Mouse (Mus musculus): ENCODE measurements at regions not wholly inside any gene's neighbourhood (a gene's known extent, or its start where the extent isn't known, plus 50 kb on each side); places are given as distances from the start of the nearest gene placed in this dataset.

DNA sequence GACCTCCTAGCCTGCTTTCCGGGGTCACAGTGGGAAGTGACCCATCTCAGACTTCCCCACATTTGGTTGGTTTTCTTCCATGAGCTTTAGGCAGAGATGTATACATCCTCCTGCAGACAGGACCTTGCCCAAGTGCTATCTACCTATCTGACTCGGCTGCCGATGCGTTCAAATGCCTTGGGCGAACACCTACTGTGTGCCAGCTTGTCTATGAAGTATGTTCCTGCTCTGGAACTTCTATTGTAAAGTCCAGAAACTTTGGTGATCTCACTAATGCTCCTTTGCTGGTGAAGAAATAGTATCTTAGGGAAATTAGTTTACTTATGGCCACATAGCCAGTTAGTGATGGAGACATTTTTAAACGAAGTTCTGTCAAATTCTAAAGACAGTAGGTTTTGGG lies 1343.2 kb upstream of the A1bg start:
- no peak for TF ChIP-seq CTCF (IDR thresholded peaks at IDR 0.05; ENCODE audit: extremely low read depth, insufficient read depth, insufficient read length, insufficient replicate concordance)
- no peak for TF ChIP-seq POLR2A (IDR thresholded peaks at IDR 0.05; ENCODE audit: low read depth, low read length)

All from spleen, adult 2 months (tissue).